Mouse (Mus musculus): Measurements from ENCODE around the gene Leng8. TPM values are rescaled to one million over a fixed set of nuclear protein-coding genes. Genes with fewer than 3 reads are reported as not detected.

Gene Leng8
- polyA plus RNA-seq, 1 experiment from 2014 or later = 97.5 TPM

DNA sequence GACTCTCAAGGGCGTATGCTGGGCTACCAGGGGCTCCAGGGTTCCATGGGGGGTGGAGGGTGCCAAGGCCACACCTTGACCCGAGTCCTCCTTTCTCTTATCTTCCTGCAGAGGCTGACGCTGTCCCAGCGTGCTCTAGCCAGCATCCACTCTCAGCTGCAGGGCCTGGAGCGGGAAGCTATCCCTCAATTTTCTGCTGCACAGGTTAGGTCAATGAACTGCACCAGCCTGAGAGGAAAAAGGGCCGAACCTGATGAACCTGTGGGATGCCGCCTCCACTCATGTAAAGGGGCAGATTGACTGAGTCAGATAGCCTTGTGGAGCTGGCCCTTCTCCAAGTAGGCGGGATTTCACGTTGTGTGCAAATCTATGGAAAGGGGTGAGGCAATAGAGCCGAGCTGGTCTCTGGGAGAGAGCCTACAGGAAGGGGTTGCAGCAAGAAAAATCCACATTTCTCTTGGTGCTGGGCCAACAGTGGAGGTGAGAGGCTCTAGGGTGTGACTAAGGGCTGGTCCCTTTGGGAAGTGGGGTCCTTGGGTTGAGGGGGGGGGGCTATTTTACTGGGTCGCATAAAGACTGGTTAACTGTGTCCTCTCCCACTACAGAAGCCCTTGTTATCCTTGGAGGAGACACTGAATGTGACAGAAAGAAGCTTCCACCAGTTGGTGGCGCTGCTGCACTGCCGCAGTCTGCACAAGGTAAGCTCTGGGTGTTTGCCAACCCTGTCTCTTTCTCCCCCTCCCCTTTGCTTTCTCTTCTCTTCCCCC is 6.0 kb upstream of the Leng8 start:
- H3K4me2 ChIP-seq = no peak overlapping the region
- H3K9me3 ChIP-seq = no peaks in the 10 kb centered on the region
- H3K27me3 ChIP-seq = no peaks in the 10 kb centered on the region
- peak overlapping the region; percentile 5 for H3K9ac ChIP-seq
- peaks cover 3% of the 10 kb centered on the region for H3K36me3 ChIP-seq
- WGBS = 34% methylated on average over 13 of the region's 13 CpGs
- peaks cover 19% of the 10 kb centered on the region for H3K4me1 ChIP-seq (replicated peaks)
- peak; percentile 66 for ATAC-seq (ENCODE audit: low FRiP score, low read depth)
- H3K27ac ChIP-seq (replicated peaks) = peak overlapping the region; percentile 59
- H3K4me3 ChIP-seq = no peak overlapping the region

DNA sequence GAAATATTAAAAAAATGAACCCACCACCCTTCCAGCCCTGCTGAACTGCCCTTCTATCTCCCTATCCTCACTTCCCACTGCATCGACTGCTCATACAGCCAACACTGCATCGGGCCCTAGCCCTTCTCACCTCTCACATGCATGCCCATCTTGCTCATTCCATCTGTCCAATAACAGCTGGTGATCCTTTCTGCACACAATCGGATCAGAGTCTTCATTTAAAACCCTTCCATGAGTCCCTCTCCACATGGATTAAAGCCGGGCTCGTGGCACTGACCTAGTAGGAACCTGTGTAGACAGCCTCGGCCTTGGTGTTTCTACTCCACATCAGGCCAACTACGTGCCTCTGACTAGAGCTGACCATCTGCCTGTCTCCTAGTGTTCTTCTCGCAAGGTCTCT is 4.9 kb upstream of the Leng8 start:
- Histone ChIP-seq H3K4me1 (replicated peaks) (peaks cover 23% of the 10 kb centered on the region), H3K9ac (no peak overlapping the region), H3K4me3 (no peak overlapping the region), H3K36me3 (peaks cover 2% of the 10 kb centered on the region), H3K9me3 (no peaks in the 10 kb centered on the region), H3K27ac (replicated peaks) (peak overlapping the region; percentile 71; the same call in 1 of the 2 replicates), H3K4me2 (no peak overlapping the region), H3K27me3 (no peaks in the 10 kb centered on the region)
- no peak for ATAC-seq (ENCODE audit: low FRiP score, low read depth)
- 85% methylated on average over 8 of the region's 8 CpGs for WGBS

DNA sequence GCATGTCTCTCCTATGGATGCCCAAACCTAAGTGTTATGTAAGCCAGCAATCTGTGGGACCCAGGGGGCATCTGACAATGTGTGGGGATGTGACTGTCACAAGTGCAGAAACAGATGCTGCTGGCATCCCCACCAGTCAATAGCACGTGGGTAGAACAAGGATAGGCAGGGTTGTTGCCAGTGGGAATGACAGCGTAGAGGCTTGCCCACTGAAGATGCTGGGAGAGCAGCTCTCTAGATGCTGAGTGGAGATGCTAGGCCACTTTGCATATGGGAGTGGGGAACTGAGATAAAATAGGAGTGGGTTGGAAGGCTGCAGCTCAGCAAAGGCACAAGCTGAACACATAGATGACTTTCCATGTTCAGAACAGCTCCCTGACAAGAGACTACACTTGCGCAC is 4.3 kb upstream of the Leng8 start:
- Histone ChIP-seq H3K9me3 (no peaks in the 10 kb centered on the region), H3K9ac (no peak overlapping the region), H3K4me2 (no peak overlapping the region), H3K36me3 (no peaks in the 10 kb centered on the region; the same call in none of the 2 replicates), H3K27ac (replicated peaks) (0 out of 2 replicates have a peak overlapping the region, but pooled peaks have one; percentile 71), H3K4me1 (replicated peaks) (peaks cover 24% of the 10 kb centered on the region), H3K27me3 (no peaks in the 10 kb centered on the region), H3K4me3 (no peak overlapping the region)
- 89% methylated on average over 3 of the region's 3 CpGs for WGBS
- no peak for ATAC-seq (ENCODE audit: low FRiP score, low read depth)

DNA sequence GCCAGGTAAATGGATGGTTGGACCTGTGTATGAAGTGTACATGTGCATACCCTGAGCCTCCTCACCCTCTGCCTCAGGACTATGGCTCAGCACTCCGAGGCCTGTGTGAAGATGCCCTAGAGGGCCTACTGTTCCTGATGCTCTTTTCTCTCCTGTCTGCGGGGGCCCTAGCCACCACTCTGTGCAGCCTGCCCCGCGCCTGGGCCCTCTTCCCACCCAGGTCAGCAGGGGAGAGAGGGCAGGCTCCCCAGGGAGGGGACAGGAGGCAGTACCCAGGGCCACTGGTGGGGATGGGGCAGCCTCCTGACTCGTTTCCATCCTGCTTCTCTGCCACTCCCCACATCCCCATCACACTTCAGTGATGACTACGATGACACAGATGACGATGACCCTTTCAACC is 3.8 kb upstream of the Leng8 start:
- Histone ChIP-seq H3K4me3 (no peak overlapping the region), H3K27me3 (no peaks in the 10 kb centered on the region), H3K9ac (no peak overlapping the region), H3K9me3 (no peaks in the 10 kb centered on the region), H3K4me1 (replicated peaks) (peaks cover 28% of the 10 kb centered on the region), H3K36me3 (no peaks in the 10 kb centered on the region; the same call in 1 of the 2 replicates), H3K27ac (replicated peaks) (0 out of 2 replicates have a peak overlapping the region, but pooled peaks have one; percentile 4), H3K4me2 (no peak overlapping the region)
- WGBS = 82% methylated on average over 7 of the region's 7 CpGs
- ATAC-seq (ENCODE audit: low FRiP score, low read depth) = no peak

DNA sequence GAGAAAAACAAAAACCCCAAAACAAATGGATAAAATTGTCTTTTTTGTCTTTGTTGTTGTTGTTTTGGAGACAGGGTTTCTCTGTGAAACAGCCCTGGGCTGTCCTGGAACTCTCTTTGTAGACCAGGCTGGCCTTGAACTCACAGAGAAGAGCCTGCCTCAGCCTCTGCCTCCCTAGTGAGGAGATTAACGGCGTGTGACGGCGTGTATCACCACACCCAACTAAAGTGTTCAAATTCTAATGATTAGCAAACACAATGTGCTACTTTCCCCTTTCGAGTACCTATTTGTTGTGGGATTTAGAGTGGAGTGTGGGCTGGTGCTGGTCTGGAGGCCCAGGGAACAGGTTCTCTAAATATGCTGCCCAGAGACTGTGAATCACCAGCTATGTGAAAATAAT is 1.9 kb upstream of the Leng8 start:
- Histone ChIP-seq H3K9ac (no peak overlapping the region), H3K4me1 (replicated peaks) (peaks cover 39% of the 10 kb centered on the region)
- WGBS = 83% methylated on average over 5 of the region's 5 CpGs

DNA sequence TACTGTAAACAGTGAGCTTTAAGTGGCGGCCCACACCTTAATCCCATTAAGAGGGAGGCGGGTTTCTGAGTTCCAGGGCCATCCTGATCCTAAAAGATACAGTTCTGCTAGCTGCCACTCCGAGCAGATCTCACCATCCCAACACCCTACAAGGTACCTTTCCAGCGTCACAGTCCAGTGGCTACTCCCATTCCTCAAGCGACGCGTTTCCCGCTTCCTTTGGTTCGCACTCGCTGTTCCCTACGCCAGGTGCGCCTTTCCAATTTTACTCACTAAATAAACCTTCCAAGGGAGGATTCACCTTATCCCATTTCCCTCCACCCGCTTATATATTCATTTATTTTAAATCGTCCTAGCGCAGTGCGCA is 452 bp upstream of the Leng8 start:
- H3K4me3 ChIP-seq = peak overlapping the region; percentile 88
- peak; percentile 49 for ATAC-seq (ENCODE audit: low FRiP score, low read depth)
- 0% methylated on average over 16 of the region's 16 CpGs for WGBS
- peak overlapping the region; percentile 49 for H3K9ac ChIP-seq
- H3K27me3 ChIP-seq = no peaks in the 10 kb centered on the region
- peaks cover 26% of the 10 kb centered on the region for H3K36me3 ChIP-seq
- no peaks in the 10 kb centered on the region for H3K9me3 ChIP-seq
- peak overlapping the region; percentile 96 for H3K27ac ChIP-seq (replicated peaks)
- peak overlapping the region; percentile 87 for H3K4me2 ChIP-seq
- H3K4me1 ChIP-seq (replicated peaks) = peaks cover 33% of the 10 kb centered on the region

More for the DNA sequence above, 1.9 kb upstream of the Leng8 start:
- no peak for ATAC-seq (ENCODE audit: low FRiP score, low read depth)
- no peak overlapping the region for H3K4me2 ChIP-seq
- H3K27me3 ChIP-seq = no peaks in the 10 kb centered on the region
- H3K36me3 ChIP-seq = peaks cover 13% of the 10 kb centered on the region
- no peak overlapping the region for H3K4me3 ChIP-seq
- H3K27ac ChIP-seq (replicated peaks) = 0 out of 2 replicates have a peak overlapping the region, but pooled peaks have one; percentile 27
- no peaks in the 10 kb centered on the region for H3K9me3 ChIP-seq

DNA sequence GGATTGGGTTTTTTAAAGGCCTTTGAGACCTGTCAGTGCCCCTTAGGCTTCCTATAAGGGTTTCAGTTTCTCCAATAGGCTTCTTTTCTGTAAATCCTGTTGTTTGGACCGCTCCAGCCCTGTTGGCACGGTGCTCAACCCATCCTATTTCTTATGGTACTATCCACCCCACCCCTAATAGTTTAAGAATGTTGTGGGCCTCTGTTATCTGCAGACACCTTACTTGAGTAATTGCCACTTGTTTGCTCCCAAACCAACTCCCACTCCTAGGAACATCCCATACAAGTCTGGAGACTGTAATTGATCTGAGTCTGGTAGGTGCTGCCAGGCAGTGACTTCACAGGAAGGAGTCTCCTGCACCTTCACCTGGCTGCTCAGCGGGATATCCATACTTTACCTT is 907 bp downstream of the Leng8 start:
- Histone ChIP-seq H3K27me3 (no peaks in the 10 kb centered on the region), H3K27ac (replicated peaks) (peak overlapping the region; percentile 96), H3K4me1 (replicated peaks) (peaks cover 28% of the 10 kb centered on the region), H3K9me3 (no peaks in the 10 kb centered on the region), H3K4me3 (peak overlapping the region; percentile 88), H3K4me2 (peak overlapping the region; percentile 87), H3K36me3 (peaks cover 40% of the 10 kb centered on the region), H3K9ac (peak overlapping the region; percentile 76)
- ATAC-seq (ENCODE audit: low FRiP score, low read depth) = no peak
- 49% methylated on average over 3 of the region's 3 CpGs for WGBS

DNA sequence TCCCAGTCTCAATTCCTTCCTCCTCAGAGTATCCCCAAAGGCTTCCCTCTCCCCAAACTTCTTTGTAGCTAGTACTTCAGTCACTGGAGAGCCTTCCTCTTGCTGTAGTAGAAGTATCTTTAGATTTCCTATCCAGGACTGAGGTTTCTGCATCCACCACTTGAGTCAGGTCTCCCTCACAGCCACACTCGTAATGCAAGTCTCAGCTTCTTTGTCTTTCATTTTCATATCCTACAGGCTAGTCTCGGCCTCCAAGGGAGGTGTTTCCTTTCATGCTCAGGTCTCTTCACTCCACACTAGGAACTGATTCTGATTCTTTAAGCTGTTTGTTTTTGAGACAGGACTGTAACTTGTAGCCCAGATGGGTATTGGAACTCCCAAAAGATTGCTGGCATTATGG is 1.3 kb downstream of the Leng8 start:
- Histone ChIP-seq H3K9me3 (no peaks in the 10 kb centered on the region), H3K4me3 (peak overlapping the region; percentile 88), H3K36me3 (peaks cover 44% of the 10 kb centered on the region), H3K27me3 (no peaks in the 10 kb centered on the region), H3K4me1 (replicated peaks) (peaks cover 28% of the 10 kb centered on the region), H3K9ac (peak overlapping the region; percentile 76; the same call in 1 of the 2 replicates), H3K27ac (replicated peaks) (no peak overlapping the region), H3K4me2 (peak overlapping the region; percentile 87)
- ATAC-seq (ENCODE audit: low FRiP score, low read depth) = no peak
- 77% methylated on average over 2 of the region's 2 CpGs for WGBS

DNA sequence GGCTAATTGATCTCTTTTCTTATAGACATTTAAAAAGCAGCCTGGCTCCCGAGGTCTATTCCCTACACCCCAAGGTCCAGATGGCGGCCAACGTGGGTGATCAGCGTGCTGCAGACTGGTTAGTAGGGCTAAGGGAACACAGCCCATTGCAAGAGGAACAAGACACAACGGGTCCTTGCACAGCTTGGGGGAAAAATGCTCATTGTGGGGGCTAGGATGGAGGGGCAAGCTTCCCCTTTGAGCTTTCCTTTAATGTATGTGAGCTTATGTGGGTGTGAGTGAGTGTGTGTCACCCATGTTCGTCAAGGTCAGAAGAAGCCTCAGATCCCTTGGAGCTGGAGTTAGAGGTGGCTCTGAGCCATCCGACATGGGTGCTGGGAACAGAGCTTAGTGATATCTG is 1.8 kb downstream of the Leng8 start:
- 92% methylated on average over 7 of the region's 7 CpGs for WGBS
- no peak overlapping the region for H3K4me2 ChIP-seq
- no peak overlapping the region for H3K4me3 ChIP-seq
- no peak for ATAC-seq (ENCODE audit: low FRiP score, low read depth)
- H3K36me3 ChIP-seq = peaks cover 49% of the 10 kb centered on the region
- peaks cover 28% of the 10 kb centered on the region for H3K4me1 ChIP-seq (replicated peaks)
- no peaks in the 10 kb centered on the region for H3K9me3 ChIP-seq
- H3K27me3 ChIP-seq = no peaks in the 10 kb centered on the region
- H3K9ac ChIP-seq = no peak overlapping the region
- H3K27ac ChIP-seq (replicated peaks) = no peak overlapping the region

DNA sequence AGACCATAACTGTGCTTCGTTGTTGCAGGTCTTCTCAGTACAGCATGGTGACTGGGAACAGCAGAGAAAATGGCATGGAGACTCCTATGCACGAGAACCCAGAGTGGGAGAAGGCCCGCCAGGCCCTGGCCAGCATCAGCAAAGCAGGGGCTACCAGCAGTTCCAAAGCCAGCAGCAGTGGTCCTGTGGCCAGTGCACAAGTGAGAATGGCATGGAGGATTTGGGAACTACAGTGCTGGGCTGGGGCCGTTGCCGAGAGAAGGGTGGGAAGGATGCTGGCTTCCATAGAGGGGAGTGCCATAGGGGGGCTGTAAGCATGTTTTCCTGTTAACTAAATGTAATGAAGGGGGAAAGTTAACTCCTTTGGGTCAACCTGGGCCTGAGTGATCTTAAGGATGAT is 2.6 kb downstream of the Leng8 start:
- peaks cover 28% of the 10 kb centered on the region for H3K4me1 ChIP-seq (replicated peaks)
- no peaks in the 10 kb centered on the region for H3K9me3 ChIP-seq
- H3K27me3 ChIP-seq = no peaks in the 10 kb centered on the region
- 96% methylated on average over 5 of the region's 5 CpGs for WGBS
- no peak for ATAC-seq (ENCODE audit: low FRiP score, low read depth)
- no peak overlapping the region for H3K4me2 ChIP-seq
- no peak overlapping the region for H3K4me3 ChIP-seq
- H3K36me3 ChIP-seq = peaks cover 56% of the 10 kb centered on the region
- H3K9ac ChIP-seq = no peak overlapping the region
- H3K27ac ChIP-seq (replicated peaks) = no peak overlapping the region

DNA sequence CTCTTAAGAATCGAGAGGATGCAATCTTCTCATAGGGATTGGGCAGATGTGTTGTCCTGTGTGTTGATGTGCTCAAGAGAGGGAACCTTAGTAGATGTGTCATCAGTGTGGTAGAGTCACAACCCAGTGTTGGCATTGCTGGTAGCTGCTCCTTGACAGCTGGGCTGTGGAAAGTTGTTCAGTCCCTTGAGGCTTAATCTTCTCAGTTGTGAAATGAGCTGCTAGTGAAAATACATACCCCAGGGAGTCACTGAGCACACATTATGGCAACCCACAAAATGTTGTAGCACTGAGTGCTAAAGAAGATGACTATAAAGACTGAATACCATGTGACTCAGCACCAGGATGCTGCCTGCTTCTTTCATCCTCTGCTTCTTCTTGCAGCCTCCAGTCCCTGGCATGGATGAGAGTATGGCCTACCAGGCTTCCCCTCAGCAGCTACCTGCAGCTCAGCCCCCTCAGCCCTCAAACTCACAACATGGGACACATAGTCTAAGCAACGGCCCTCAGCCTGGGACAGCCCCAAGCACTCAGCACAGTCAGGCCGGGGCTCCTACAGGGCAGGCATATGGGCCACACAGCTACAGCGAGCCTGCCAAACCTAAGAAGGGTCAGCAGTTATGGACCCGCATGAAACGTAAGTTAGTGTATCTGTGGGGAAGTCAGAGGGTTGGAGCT is 4.9 kb downstream of the Leng8 start:
- 96% methylated on average over 6 of the region's 6 CpGs for WGBS
- Histone ChIP-seq H3K27ac (replicated peaks) (no peak overlapping the region), H3K4me2 (no peak overlapping the region), H3K27me3 (no peaks in the 10 kb centered on the region), H3K9me3 (no peaks in the 10 kb centered on the region), H3K4me3 (no peak overlapping the region), H3K9ac (no peak overlapping the region), H3K36me3 (peaks cover 80% of the 10 kb centered on the region), H3K4me1 (replicated peaks) (peaks cover 16% of the 10 kb centered on the region)
- no peak for ATAC-seq (ENCODE audit: low FRiP score, low read depth)

DNA sequence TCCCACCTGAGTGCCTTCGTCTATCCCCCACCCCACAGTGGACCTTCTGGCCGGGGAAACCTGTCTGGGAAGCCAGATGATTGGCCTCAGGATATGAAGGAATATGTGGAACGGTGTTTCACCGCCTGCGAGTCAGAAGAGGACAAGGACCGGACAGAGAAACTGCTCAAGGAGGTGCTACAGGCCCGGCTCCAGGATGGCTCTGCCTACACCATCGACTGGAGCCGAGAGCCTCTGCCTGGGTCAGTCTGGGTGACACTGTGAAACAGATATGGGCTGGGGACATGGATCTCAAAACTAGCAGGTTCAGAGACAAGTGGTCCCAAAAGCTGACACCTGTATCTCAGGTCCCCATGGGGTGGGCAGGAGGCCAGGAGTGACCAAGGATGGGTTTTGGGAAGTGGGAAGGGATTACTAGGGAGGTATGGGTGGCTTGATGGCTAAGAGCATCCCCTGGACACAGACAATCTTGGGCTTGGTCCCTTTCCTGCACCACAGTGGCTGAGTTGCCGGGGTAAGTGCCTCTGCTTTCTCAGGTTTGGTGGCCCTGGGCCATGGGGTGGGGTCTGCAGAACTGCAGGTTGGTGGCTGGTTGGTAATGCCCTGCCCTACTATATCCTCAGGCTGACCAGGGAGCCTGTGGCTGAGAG is 6.1 kb downstream of the Leng8 start:
- no peak for ATAC-seq (ENCODE audit: low FRiP score, low read depth)
- WGBS = 97% methylated on average over 10 of the region's 10 CpGs
- Histone ChIP-seq H3K4me3 (no peak overlapping the region), H3K27me3 (no peaks in the 10 kb centered on the region), H3K9ac (no peak overlapping the region), H3K9me3 (no peaks in the 10 kb centered on the region), H3K4me2 (no peak overlapping the region), H3K4me1 (replicated peaks) (peaks cover 12% of the 10 kb centered on the region), H3K36me3 (peaks cover 89% of the 10 kb centered on the region), H3K27ac (replicated peaks) (no peak overlapping the region)
